Mouse (Mus musculus): ENCODE measurements around the gene Olfr1066.
"Not testable (repeated sequence)": the region's sequence is repeated elsewhere in the genome, so short reads cannot be mapped to it uniquely, and the experiment has no call there.

Gene Olfr1066

GRCm38 (mm10) chr2:86456169-86456568 is at the start of gene Olfr1066:
Gene Olfr1066, minus strand, starts transcription at chr2:86456269.
- DNase-seq, result no peak

DNA sequence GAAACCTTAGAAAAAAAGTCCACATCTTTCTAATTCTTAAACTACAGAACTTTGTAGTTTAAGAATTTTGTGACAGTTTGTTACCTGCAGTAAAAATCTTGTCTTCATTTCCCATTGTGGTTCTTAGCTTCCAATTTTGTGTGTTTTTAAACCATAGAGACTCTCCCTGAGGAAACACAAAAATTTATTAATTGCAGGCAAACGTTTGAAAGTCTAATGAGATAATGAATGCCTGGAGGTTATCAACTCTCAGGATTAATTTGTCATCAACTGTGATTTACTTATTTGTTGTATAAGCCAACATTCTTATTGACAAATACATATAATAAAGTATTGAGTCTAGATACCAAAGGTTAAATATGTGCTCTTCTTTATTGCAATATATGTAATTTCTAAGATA is 31.2 kb upstream of the Olfr1066 start, which contains the start of gene Olfr228:
Gene Olfr228 (minus strand): TSS at position 101 of the 400 bp plus-strand sequence.
- DNase-seq, result no peak

DNA sequence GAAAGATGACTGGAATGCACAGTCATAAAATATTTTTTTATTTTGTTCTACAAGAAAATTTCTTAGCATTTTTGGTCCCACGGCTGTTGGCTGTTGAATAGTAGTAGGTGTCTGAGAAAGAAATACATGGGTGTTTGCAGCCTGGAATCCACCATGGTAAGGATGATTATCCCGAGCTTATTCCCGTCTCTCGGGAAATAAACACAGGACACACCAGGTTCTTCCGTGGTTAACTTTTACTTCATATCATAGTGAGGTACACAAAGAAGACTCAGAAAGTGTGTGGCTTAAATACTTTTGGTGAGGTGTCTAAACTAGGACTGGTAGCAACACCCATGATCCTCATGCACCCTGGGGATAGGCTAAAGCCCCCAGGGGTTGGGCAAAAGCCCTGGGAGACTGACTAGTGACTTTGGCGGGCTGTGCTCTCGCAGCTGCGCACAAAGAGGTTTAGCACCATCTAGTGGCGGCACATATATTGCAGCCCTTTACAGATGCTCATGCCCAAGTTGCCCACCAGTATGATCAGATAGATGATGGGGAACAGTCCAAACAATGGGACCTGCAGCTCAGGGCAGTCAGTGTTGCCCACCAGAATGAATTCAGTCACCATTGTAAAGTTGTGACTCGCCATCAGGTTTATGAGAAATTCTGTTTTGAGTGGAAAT is 8.5 kb upstream of the Olfr1066 start:
- DNase-seq, result peak; percentile 33

DNA sequence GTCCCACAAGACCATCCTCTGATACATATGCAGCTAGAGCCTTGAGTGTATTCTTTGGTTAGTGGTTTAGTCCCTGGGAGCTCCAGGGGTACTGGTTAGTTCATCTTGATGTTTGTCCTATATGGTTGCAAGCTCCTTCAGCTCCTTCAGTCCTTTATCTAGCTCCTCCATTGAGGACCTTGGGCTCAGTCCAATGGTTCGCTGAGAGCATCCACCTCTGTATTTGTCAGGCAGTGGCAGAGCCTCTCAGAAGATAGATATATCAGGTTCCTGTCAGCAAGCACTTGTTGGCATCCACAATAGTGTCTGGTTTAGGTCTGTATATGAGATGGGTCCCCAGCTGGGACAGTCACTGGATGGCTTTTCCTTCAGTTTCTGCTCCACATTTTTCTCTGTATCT is 4.4 kb upstream of the Olfr1066 start:
- DNase-seq, result no peak

DNA sequence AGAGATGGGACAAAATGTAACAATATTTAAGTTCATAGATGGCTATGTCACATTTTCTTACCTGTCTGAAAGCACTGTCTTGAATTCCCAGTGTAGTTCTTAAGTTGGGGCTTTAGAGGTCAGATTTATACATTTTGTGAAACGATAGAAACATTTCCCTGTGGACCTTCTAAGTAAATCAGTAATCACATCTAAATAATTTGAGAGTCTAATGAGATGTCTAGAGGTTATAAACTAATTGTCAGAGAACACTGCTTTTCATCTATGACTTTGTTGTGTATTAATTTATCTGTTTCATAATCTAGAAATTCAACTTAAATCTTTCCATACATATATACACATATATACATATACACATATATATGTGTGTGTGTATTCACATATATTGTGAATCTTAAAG is 5.6 kb downstream of the Olfr1066 start, which contains the start of gene Olfr1065:
Gene Olfr1065 (minus strand): TSS at position 101 of the 400 bp plus-strand sequence.
- DNase-seq, result not testable (repeated sequence)

- DNase-seq, result not testable (repeated sequence)
Measured at GRCm38 (mm10) chr2:86442101-86442500, 14.0 kb downstream of the Olfr1066 start.

GRCm38 (mm10) chr2:86428511-86428910 is 27.6 kb downstream of the Olfr1066 start:
- peak; percentile 9 for DNase-seq

GRCm38 (mm10) chr2:86426649-86427048 is 29.4 kb downstream of the Olfr1066 start, which contains the start of gene Olfr1062:
Gene Olfr1062, minus strand, starts transcription at chr2:86426749.
- not testable (repeated sequence) for DNase-seq

- DNase-seq, result no peak
Measured at GRCm38 (mm10) chr2:86413950-86414349, 42.1 kb downstream of the Olfr1066 start, which contains the start of gene Olfr1061. Gene Olfr1061, minus strand, starts transcription at chr2:86414050.

All from thymus, postnatal 14 days (tissue).